Mouse (Mus musculus) cerebellum, adult 2 months (tissue): ENCODE data around the gene Hps4. TPM values are rescaled to one million over a fixed set of nuclear protein-coding genes. Genes with fewer than 3 reads are reported as not detected.

Experiments used
- DNase-seq, 2 experiments: peaks; one replicate each; pipeline ENCODE4 v3.0.0; 2021
- H3K27ac ChIP-seq: fragments of 200-500 bp; 2 replicates; pipeline ENCODE4 v1.5.1; 2012; ENCODE audit warnings: low read length, control low read depth, inconsistent platforms; ENCODE audit not compliant: insufficient read depth
- H3K27me3 ChIP-seq: fragments of 200-500 bp; 2 replicates; pipeline ENCODE4 v1.6.1; 2012; ENCODE audit warnings: inconsistent platforms, mild to moderate bottlenecking, low read length, moderate library complexity; ENCODE audit not compliant: control insufficient read depth, insufficient read depth
- H3K4me1 ChIP-seq: fragments of 200-500 bp; 2 replicates; pipeline ENCODE4 v1.6.1; 2011; ENCODE audit warnings: low read length; ENCODE audit not compliant: control insufficient read depth, insufficient read depth
- H3K4me3 ChIP-seq: fragments of 200-500 bp; replicated peaks from 2 replicates; pipeline ENCODE3; 2011; ENCODE audit warnings: mild to moderate bottlenecking, low read depth, low read length, control low read depth; ENCODE audit not compliant: insufficient read depth
- CTCF ChIP-seq: fragments of 200-500 bp; IDR thresholded peaks from 2 replicates; pipeline ENCODE4 v1.5.1; 2011; ENCODE audit warnings: low read depth, mild to moderate bottlenecking, control low read depth, low read length, moderate library complexity, borderline replicate concordance; ENCODE audit not compliant: insufficient read depth
- POLR2A ChIP-seq: fragments of 200-500 bp; IDR thresholded peaks from 2 replicates; pipeline ENCODE4 v1.6.1; 2011; ENCODE audit warnings: low read length, control low read depth, borderline replicate concordance; ENCODE audit not compliant: insufficient read depth
- WGBS: fragments of 180-500 bp; shearing (Covaris S2); methylation state at CpG from one replicate; pipeline ENCODE4 v1.1.7; 2018; 5-methylcytosine and 5-hydroxymethylcytosine counted together
- polyA plus RNA-seq: library from polyadenylated mRNA; depleted of rRNA; stranded (reverse); fragments of >200 nt; gene quantifications from 2 replicates; pipeline ENCODE4 v1.2.3, GENCODE M21; 2012

Hps4 gene
- polyA plus RNA-seq, 1 experiment = 47.4 TPM

GRCm38 (mm10) chr5:112389352-112389751, 46.5 kb downstream of the Hps4 start:
- H3K4me1 ChIP-seq = peaks cover 36% of the 10 kb centered on the region
- TF ChIP-seq CTCF (no peak), POLR2A (no peak)
- H3K27ac ChIP-seq = no peak overlapping the region
- H3K4me3 ChIP-seq = peak overlapping the region; percentile 1
- no peaks in the 10 kb centered on the region for H3K27me3 ChIP-seq
- DNase-seq = peak in 1 of 2 experiments; percentile 34
- 32% methylated on average over 9 of the region's 9 CpGs for WGBS

DNA sequence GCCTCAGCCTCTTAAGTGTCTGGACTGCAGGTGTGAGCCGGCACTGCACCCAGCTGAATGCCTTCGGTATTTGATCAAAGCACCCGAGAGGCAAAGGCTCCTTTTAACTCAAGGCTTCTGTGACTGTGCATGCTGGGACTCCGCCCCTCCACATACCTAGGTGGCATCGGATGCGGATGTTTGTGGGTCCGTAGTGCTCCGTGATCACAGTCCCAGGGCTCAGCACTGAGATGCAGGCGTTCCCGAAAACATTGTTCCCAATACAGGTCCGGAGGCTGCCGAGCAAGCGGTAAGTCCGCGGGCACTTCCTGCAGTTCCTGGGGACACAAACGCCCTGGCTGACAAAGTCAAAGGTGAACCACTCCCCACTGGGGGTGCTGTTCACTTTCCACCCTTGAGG, 48.1 kb downstream of the Hps4 start:
- no peak for TF ChIP-seq CTCF
- no peak for TF ChIP-seq POLR2A
- peaks cover 36% of the 10 kb centered on the region for H3K4me1 ChIP-seq

GRCm38 (mm10) chr5:112391676-112392323, 48.9 kb downstream of the Hps4 start:
- TF ChIP-seq POLR2A (no peak), CTCF (no peak)
- peak overlapping the region; percentile 26; the same call in 1 of the 2 replicates for H3K27ac ChIP-seq
- DNase-seq = peak; percentile 57 to 59
- 21% methylated on average over 27 of the region's 27 CpGs for WGBS
- H3K4me1 ChIP-seq = peaks cover 36% of the 10 kb centered on the region
- no peaks in the 10 kb centered on the region for H3K27me3 ChIP-seq
- peak overlapping the region; percentile 27 for H3K4me3 ChIP-seq

More for the DNA sequence above, 48.1 kb downstream of the Hps4 start:
- Histone ChIP-seq H3K4me3 (no peak overlapping the region), H3K27ac (no peak overlapping the region), H3K27me3 (no peaks in the 10 kb centered on the region)
- 80% methylated on average over 16 of the region's 16 CpGs for WGBS
- no peak for DNase-seq

- DNase-seq = peak; percentile 34 to 44
- Histone ChIP-seq H3K4me1 (peaks cover 30% of the 10 kb centered on the region), H3K4me3 (peak overlapping the region; percentile 98), H3K27ac (peak overlapping the region; percentile 45), H3K27me3 (no peaks in the 10 kb centered on the region)
- TF ChIP-seq CTCF = no peak
- no peak for TF ChIP-seq POLR2A
- WGBS = 8% methylated on average over 18 of the region's 18 CpGs
These were observed 51.0 kb downstream of the Hps4 start for GRCm38 (mm10) chr5:112393741-112394414.

DNA sequence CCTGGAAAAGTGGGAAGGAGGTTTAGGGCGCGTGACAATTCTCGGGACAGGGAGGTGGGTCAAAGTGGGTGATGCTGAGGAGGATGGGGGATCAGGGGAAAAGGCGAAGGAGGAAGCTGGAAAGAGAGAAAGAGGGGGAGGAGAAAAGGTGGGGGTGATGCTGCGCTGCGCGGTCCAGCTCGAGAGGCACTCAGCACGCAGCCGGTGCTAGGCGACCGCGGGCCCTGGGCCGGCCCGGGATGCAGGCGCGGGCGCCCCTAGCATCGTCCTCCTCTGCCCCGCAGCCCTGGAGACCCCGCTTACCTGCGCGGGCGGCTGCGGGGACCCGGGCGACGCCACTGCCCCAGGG, 51.5 kb downstream of the Hps4 start:
- Histone ChIP-seq H3K27me3 (no peaks in the 10 kb centered on the region), H3K4me1 (peaks cover 25% of the 10 kb centered on the region)
- under 1% methylated on average over 26 of the region's 28 CpGs for WGBS

DNA sequence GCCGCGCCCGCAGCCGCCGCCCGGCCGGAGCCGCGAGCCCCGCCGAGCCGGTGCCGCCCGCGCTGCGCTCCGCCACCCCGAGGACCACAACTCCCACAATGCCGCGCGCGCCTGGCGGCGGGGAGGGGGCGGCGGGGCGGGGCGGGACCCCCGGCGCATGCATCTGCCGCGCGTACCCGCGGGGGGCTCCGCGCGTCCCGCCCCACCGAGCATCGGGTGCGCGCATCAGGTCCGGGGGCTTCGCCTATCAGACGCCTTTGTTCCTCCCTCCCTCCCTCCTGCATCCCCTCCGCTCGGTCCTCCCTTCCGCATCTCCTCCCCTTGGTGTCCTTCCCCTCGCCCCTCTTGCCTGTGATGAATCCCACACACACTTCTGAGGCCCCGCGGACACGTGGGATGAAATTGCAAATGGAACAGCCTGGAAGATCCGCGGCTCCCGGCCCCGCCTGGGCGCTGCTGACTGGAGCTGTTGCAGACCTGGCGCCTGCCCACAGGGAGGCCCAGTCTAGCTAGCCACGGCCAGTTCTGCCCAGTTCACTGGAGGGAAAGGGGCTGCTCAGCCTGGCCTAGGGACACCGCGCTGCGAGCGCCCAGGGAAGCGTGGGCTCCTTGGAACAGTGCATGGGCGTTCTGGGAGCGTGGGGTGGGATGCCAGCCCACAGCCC, 52.0 kb downstream of the Hps4 start, which contains the start of gene Asphd2:
Asphd2 (minus strand) TSS at position 88 of the 665 bp plus-strand sequence.
- Histone ChIP-seq H3K27me3 (no peaks in the 10 kb centered on the region), H3K4me3 (peak within 1 kb of the TSS; percentile 98), H3K27ac (peak within 1 kb of the TSS; percentile 69), H3K4me1 (peaks cover 21% of the 10 kb centered on the region)
- under 1% methylated on average over 67 of the region's 67 CpGs for WGBS
- DNase-seq = peak; percentile 76 to 80
- peak; percentile 23; the same call in 1 of the 2 replicates for TF ChIP-seq POLR2A
- TF ChIP-seq CTCF = no peak

More for the DNA sequence above, 51.5 kb downstream of the Hps4 start:
- DNase-seq = peak in 1 of 2 experiments; percentile 57
- Histone ChIP-seq H3K27ac (peak overlapping the region; percentile 45), H3K4me3 (peak overlapping the region; percentile 98)
- TF ChIP-seq POLR2A (no peak), CTCF (no peak)

GRCm38 (mm10) chr5:112396066-112396465, 53.2 kb downstream of the Hps4 start:
- 78% methylated on average over 18 of the region's 18 CpGs for WGBS
- Histone ChIP-seq H3K27ac (no peak overlapping the region), H3K27me3 (no peaks in the 10 kb centered on the region), H3K4me1 (peaks cover 21% of the 10 kb centered on the region), H3K4me3 (no peak overlapping the region)
- no peak for DNase-seq
- TF ChIP-seq POLR2A (no peak), CTCF (no peak)

DNA sequence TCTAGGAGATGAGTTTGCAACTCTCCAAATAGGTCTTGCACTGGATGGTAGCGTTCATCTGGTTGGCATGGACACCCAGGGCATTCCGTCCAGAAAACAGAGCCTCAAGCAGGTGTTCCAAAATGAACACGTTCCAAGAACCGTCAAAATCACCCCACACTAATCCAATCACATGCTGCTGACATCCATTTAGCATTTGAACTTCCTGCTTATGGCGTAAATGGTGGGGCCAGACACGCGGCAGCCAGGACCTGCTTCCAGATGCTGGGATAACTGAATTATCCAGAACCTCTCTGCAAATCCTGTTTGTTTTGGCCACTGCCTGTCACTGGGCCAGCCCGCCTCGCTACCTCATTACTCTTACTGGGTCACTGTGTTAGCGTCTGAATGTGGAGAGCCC, 56.4 kb downstream of the Hps4 start:
- no peak for DNase-seq
- Histone ChIP-seq H3K4me1 (no peaks in the 10 kb centered on the region), H3K4me3 (no peak overlapping the region), H3K27me3 (no peaks in the 10 kb centered on the region), H3K27ac (no peak overlapping the region)
- WGBS = 28% methylated on average over 10 of the region's 10 CpGs
- TF ChIP-seq POLR2A (no peak), CTCF (no peak)
